8 mouse cellular contexts compared by ENCODE assay signal in genomic region chr1:74387386-74387988, GRCm38 (mm10). TPM values are rescaled to one million over a fixed set of nuclear protein-coding genes. Genes with fewer than 3 reads are reported as not detected.
DNase-seq lines count a peak whose midpoint lies in the region; ATAC-seq and TF ChIP-seq lines count a peak whose summit lies in the region.

No protein-coding gene starts in this region.

- no peak for DNase-seq in kidney, postnatal 14 days
- no peak for DNase-seq in embryonic facial prominence, embryonic 10.5 days (ENCODE audit: low spot score)
- DNase-seq in midbrain, postnatal 0 days (ENCODE audit: low spot score) = no peak
- DNase-seq in spleen, postnatal 36 days (ENCODE audit: low spot score in 2 of 2) = no peak
- no peak for DNase-seq in adrenal gland, adult 8-10 months
- DNase-seq in left cerebral cortex, postnatal 10 days (ENCODE audit: extremely low spot score in 1 of 2, low spot score in 2 of 2) = no peak

- peak overlapping the region; percentile 61 for H3K4me3 ChIP-seq in kidney, embryonic 16.5 days (ENCODE audit: low read length)
- H3K4me3 ChIP-seq in embryonic facial prominence, embryonic 10.5 days = peak overlapping the region; percentile 58
- H3K4me3 ChIP-seq in hindbrain, embryonic 15.5 days = peak overlapping the region; percentile 81
- peak overlapping the region; percentile 55 for H3K4me3 ChIP-seq in midbrain, postnatal 0 days (ENCODE audit: low read depth, low read length)

- ATAC-seq in kidney, embryonic 16.5 days (ENCODE audit: low FRiP score, low TSS enrichment) = no peak
- no peak for ATAC-seq in hindbrain, embryonic 15.5 days (ENCODE audit: low FRiP score, low read depth)
- ATAC-seq in midbrain, postnatal 0 days (ENCODE audit: low FRiP score) = no peak

- no peak for TF ChIP-seq CTCF in midbrain, postnatal 0 days (IDR thresholded peaks at IDR 0.05)

- peak overlapping the region; percentile 100 for H3K27ac ChIP-seq in kidney, embryonic 16.5 days (ENCODE audit: low read length)
- H3K27ac ChIP-seq in embryonic facial prominence, embryonic 10.5 days (replicated peaks) = peak overlapping the region; percentile 95
- H3K27ac ChIP-seq in hindbrain, embryonic 15.5 days (replicated peaks) = peak overlapping the region; percentile 93
- H3K27ac ChIP-seq in midbrain, postnatal 0 days (ENCODE audit: low read depth, low read length) = no peak overlapping the region; the same call in 1 of the 2 replicates

- 59% methylated on average over 15 of the region's 15 CpGs for WGBS in kidney, embryonic 16.5 days
- WGBS in embryonic facial prominence, embryonic 10.5 days = 61% methylated on average over 15 of the region's 15 CpGs
- WGBS in hindbrain, embryonic 15.5 days = 47% methylated on average over 15 of the region's 15 CpGs
- 52% methylated on average over 15 of the region's 15 CpGs for WGBS in midbrain, postnatal 0 days

- H3K9me3 ChIP-seq in kidney, embryonic 16.5 days (ENCODE audit: low read length) = no peaks in the 10 kb centered on the region
- H3K9me3 ChIP-seq in embryonic facial prominence, embryonic 10.5 days = no peaks in the 10 kb centered on the region
- no peaks in the 10 kb centered on the region for H3K9me3 ChIP-seq in hindbrain, embryonic 15.5 days
- H3K9me3 ChIP-seq in midbrain, postnatal 0 days (ENCODE audit: low read length) = no peaks in the 10 kb centered on the region

- peak overlapping the region; percentile 79 for H3K9ac ChIP-seq in kidney, embryonic 16.5 days (replicated peaks; ENCODE audit: low read length)
- H3K9ac ChIP-seq in hindbrain, embryonic 15.5 days = peak overlapping the region; percentile 56; the same call in 1 of the 2 replicates
- no peak overlapping the region for H3K9ac ChIP-seq in midbrain, postnatal 0 days (replicated peaks; ENCODE audit: low read length, poor library complexity, severe bottlenecking)

- intact Hi-C loops in left cerebral cortex, postnatal 10 days (cut with DNase I) = loop anchor here (10.0 kb wide), 1 partner anchor 483 kb away; no protein-coding TSS in a partner anchor

- H3K4me1 ChIP-seq in kidney, embryonic 16.5 days (ENCODE audit: insufficient read depth, low read length) = peaks cover 31% of the 10 kb centered on the region
- peaks cover 46% of the 10 kb centered on the region for H3K4me1 ChIP-seq in embryonic facial prominence, embryonic 10.5 days
- H3K4me1 ChIP-seq in hindbrain, embryonic 15.5 days (replicated peaks) = peaks cover 30% of the 10 kb centered on the region
- peaks cover 6% of the 10 kb centered on the region for H3K4me1 ChIP-seq in midbrain, postnatal 0 days (ENCODE audit: insufficient read depth, low read length)

- no peaks in the 10 kb centered on the region for H3K36me3 ChIP-seq in kidney, embryonic 16.5 days (ENCODE audit: insufficient read depth, low read length)
- H3K36me3 ChIP-seq in embryonic facial prominence, embryonic 10.5 days (replicated peaks) = no peaks in the 10 kb centered on the region
- H3K36me3 ChIP-seq in hindbrain, embryonic 15.5 days = no peaks in the 10 kb centered on the region
- H3K36me3 ChIP-seq in midbrain, postnatal 0 days (ENCODE audit: insufficient read depth, low read length) = no peaks in the 10 kb centered on the region

- H3K4me2 ChIP-seq in kidney, embryonic 16.5 days (replicated peaks; ENCODE audit: low read depth, low read length) = peak overlapping the region; percentile 57
- H3K4me2 ChIP-seq in hindbrain, embryonic 15.5 days = peak overlapping the region; percentile 86
- H3K4me2 ChIP-seq in midbrain, postnatal 0 days (ENCODE audit: low read depth, low read length, poor library complexity, severe bottlenecking) = peak overlapping the region; percentile 61

- no peaks in the 10 kb centered on the region for H3K27me3 ChIP-seq in kidney, embryonic 16.5 days (ENCODE audit: insufficient read depth, low read length)
- H3K27me3 ChIP-seq in embryonic facial prominence, embryonic 10.5 days (replicated peaks; ENCODE audit: low read depth, poor library complexity, severe bottlenecking) = peaks cover 20% of the 10 kb centered on the region
- 0 out of 2 replicates have a peak, but pooled peaks cover 4% of the 10 kb centered on the region for H3K27me3 ChIP-seq in hindbrain, embryonic 15.5 days
- H3K27me3 ChIP-seq in midbrain, postnatal 0 days (ENCODE audit: insufficient read depth, low read length) = 0 out of 2 replicates have a peak, but pooled peaks cover 13% of the 10 kb centered on the region

RNA-seq across cellular contexts. Expression of gene Ctdsp1, which starts 3.8 kb away (rescaled TPM):
- polyA plus RNA-seq in kidney, embryonic 16.5 days (2015; fragmentation: Nextera tagmentation; extraction: Ambion mirVana) = 91.1 and 94.0 TPM in 2 replicates
- 42.2 and 49.0 TPM in 2 replicates for polyA plus RNA-seq in embryonic facial prominence, embryonic 10.5 days (2016; fragmentation: Nextera tagmentation; extraction: Ambion mirVana)
- polyA plus RNA-seq in hindbrain, embryonic 15.5 days (2015; fragmentation: Nextera tagmentation; extraction: Ambion mirVana) = 19.3 and 19.5 TPM in 2 replicates
- 23.9 and 29.3 TPM in 2 replicates for total RNA-seq in midbrain, postnatal 0 days (2014; rRNA removed)
- polyA plus RNA-seq in midbrain, postnatal 0 days (2015; fragmentation: Nextera tagmentation; extraction: Ambion mirVana) = 11.7 and 12.1 TPM in 2 replicates
- total RNA-seq in adrenal gland, adult 8-10 months (2022) = 100 to 1,000 TPM; 141 to 175 (median 160) TPM
- 10 to 100 TPM; 17.8 to 17.9 TPM for total RNA-seq in left cerebral cortex, postnatal 10 days (2021)

RNA-seq across cellular contexts. Expression of gene Slc11a1, which starts 12.5 kb away (rescaled TPM):
- polyA plus RNA-seq in kidney, embryonic 16.5 days (2015; fragmentation: Nextera tagmentation; extraction: Ambion mirVana) = 4.5 and 5.4 TPM in 2 replicates
- 1.7 and 2.1 TPM in 2 replicates for polyA plus RNA-seq in embryonic facial prominence, embryonic 10.5 days (2016; fragmentation: Nextera tagmentation; extraction: Ambion mirVana)
- 2.9 and 3.4 TPM in 2 replicates for polyA plus RNA-seq in hindbrain, embryonic 15.5 days (2015; fragmentation: Nextera tagmentation; extraction: Ambion mirVana)
- total RNA-seq in midbrain, postnatal 0 days (2014; rRNA removed) = 7.8 and 12.6 TPM in 2 replicates
- 1.3 and 1.7 TPM in 2 replicates for polyA plus RNA-seq in midbrain, postnatal 0 days (2015; fragmentation: Nextera tagmentation; extraction: Ambion mirVana)
- total RNA-seq in adrenal gland, adult 8-10 months (2022) = 10 to 100 TPM; 12.9 to 29.1 (median 19.7) TPM
- 1 to 10 TPM; 1.9 to 2.7 TPM for total RNA-seq in left cerebral cortex, postnatal 10 days (2021)

RNA-seq across cellular contexts. Expression of gene Vil1, which starts 21.7 kb away (rescaled TPM):
- 17.5 and 18.0 TPM in 2 replicates for polyA plus RNA-seq in kidney, embryonic 16.5 days (2015; fragmentation: Nextera tagmentation; extraction: Ambion mirVana)
- 0.26 and 0.37 TPM in 2 replicates for polyA plus RNA-seq in embryonic facial prominence, embryonic 10.5 days (2016; fragmentation: Nextera tagmentation; extraction: Ambion mirVana)
- polyA plus RNA-seq in hindbrain, embryonic 15.5 days (2015; fragmentation: Nextera tagmentation; extraction: Ambion mirVana) = 0.12 and 0.24 TPM in 2 replicates
- total RNA-seq in midbrain, postnatal 0 days (2014; rRNA removed) = 0.38 and 0.80 TPM in 2 replicates
- polyA plus RNA-seq in midbrain, postnatal 0 days (2015; fragmentation: Nextera tagmentation; extraction: Ambion mirVana) = 0.31 and 0.43 TPM in 2 replicates
- 1 to 10 TPM in 3 of 4 experiments, under 1 TPM in 1; 0.96 to 4.1 (median 2.6) TPM for total RNA-seq in adrenal gland, adult 8-10 months (2022)
- under 1 TPM; 0.89 to 0.92 TPM for total RNA-seq in left cerebral cortex, postnatal 10 days (2021)

RNA-seq across cellular contexts. Expression of gene Catip, which starts 25.6 kb away (rescaled TPM):
- polyA plus RNA-seq in kidney, embryonic 16.5 days (2015; fragmentation: Nextera tagmentation; extraction: Ambion mirVana) = 0.50 and 0.53 TPM in 2 replicates
- 0.22 and 0.28 TPM in 2 replicates for polyA plus RNA-seq in embryonic facial prominence, embryonic 10.5 days (2016; fragmentation: Nextera tagmentation; extraction: Ambion mirVana)
- polyA plus RNA-seq in hindbrain, embryonic 15.5 days (2015; fragmentation: Nextera tagmentation; extraction: Ambion mirVana) = 1.1 and 2.4 TPM in 2 replicates
- total RNA-seq in midbrain, postnatal 0 days (2014; rRNA removed) = 2.7 and 4.0 TPM in 2 replicates
- 1.6 and 2.4 TPM in 2 replicates for polyA plus RNA-seq in midbrain, postnatal 0 days (2015; fragmentation: Nextera tagmentation; extraction: Ambion mirVana)
- 1 to 10 TPM in 2 of 4 experiments, under 1 TPM in 2; 0.21 to 1.4 (median 0.81) TPM for total RNA-seq in adrenal gland, adult 8-10 months (2022)
- total RNA-seq in left cerebral cortex, postnatal 10 days (2021) = under 1 TPM; 0.41 to 0.45 TPM

Comparison
In these comparisons a context has a peak if more than half of its experiments do, and no peak if none do; other contexts are left out.
1. RNA of gene Vil1, which starts 21.7 kb away (polyA plus RNA-seq): 17.5 to 18.0 TPM in kidney, embryonic 16.5 days; 0.26 to 0.37 TPM in embryonic facial prominence, embryonic 10.5 days, 0.31 to 0.43 TPM in midbrain, postnatal 0 days and 0.12 to 0.24 TPM in hindbrain, embryonic 15.5 days; every median in the first group is over 10 times any median in the second.
2. Peak in every context shown above with its lines, with median percentiles within 50 percentile points of each other: H3K4me2 ChIP-seq and H3K4me3 ChIP-seq.